Mouse (Mus musculus) forebrain, embryonic 13.5 days (tissue): Measurements from ENCODE around the gene Itga7. TPM values are rescaled to one million over a fixed set of nuclear protein-coding genes. Genes with fewer than 3 reads are reported as not detected.
A peak's percentile ranks its signal among the peaks of the same experiment; 100 is the strongest.

Experiments used
- ATAC-seq: fragments of 200-750 bp; cut with Nextera tagmentation; 2 replicates; pipeline ENCODE4 v1.8.0; 2017
- H3K27ac ChIP-seq: fragments of 300-500 bp; sonication (generic); 2 replicates; pipeline ENCODE4 v1.5.1; 2015; ENCODE audit warnings: inconsistent platforms, mild to moderate bottlenecking, moderate library complexity
- H3K27me3 ChIP-seq: fragments of 300-500 bp; sonication (generic); 2 replicates; pipeline ENCODE4 v1.6.1; 2015; ENCODE audit warnings: mild to moderate bottlenecking, inconsistent platforms
- H3K36me3 ChIP-seq: fragments of 300-500 bp; sonication (generic); 2 replicates; pipeline ENCODE4 v1.6.1; 2015; ENCODE audit warnings: mild to moderate bottlenecking, inconsistent platforms; ENCODE audit not compliant: poor library complexity, severe bottlenecking
- H3K4me1 ChIP-seq: fragments of 300-500 bp; sonication (generic); 2 replicates; pipeline ENCODE4 v1.6.1; 2015; ENCODE audit warnings: inconsistent platforms
- H3K4me2 ChIP-seq: fragments of 300-500 bp; sonication (generic); 2 replicates; pipeline ENCODE4 v1.6.1; 2015; ENCODE audit warnings: inconsistent platforms, mild to moderate bottlenecking, moderate library complexity
- H3K4me3 ChIP-seq: fragments of 300-500 bp; sonication (generic); 2 replicates; pipeline ENCODE4 v1.5.1; 2015; ENCODE audit warnings: mild to moderate bottlenecking, inconsistent platforms
- H3K9ac ChIP-seq: fragments of 300-500 bp; sonication (generic); 2 replicates; pipeline ENCODE4 v1.6.1; 2015; ENCODE audit warnings: mild to moderate bottlenecking, inconsistent platforms
- H3K9me3 ChIP-seq: fragments of 300-500 bp; sonication (generic); replicated peaks from 2 replicates; pipeline ENCODE4 v1.6.1; 2016; ENCODE audit warnings: inconsistent platforms
- WGBS: fragments of 180-500 bp; shearing (Covaris S2); methylation state at CpG from one replicate; pipeline ENCODE4 v1.1.7; 2015; 5-methylcytosine and 5-hydroxymethylcytosine counted together
- polyA plus RNA-seq: library from polyadenylated mRNA; unstranded; fragments of >200 nt; fragmentation: Nextera tagmentation; extraction: Ambion mirVana; gene quantifications from 2 replicates; pipeline ENCODE4 v1.2.1, GENCODE M21; 2015

Gene Itga7
- polyA plus RNA-seq, 1 experiment from 2014 or later = 0.83 TPM

- H3K9ac ChIP-seq = no peak overlapping the region
- no peak overlapping the region for H3K4me3 ChIP-seq
- no peaks in the 10 kb centered on the region for H3K9me3 ChIP-seq
- no peak overlapping the region for H3K4me2 ChIP-seq
- H3K27me3 ChIP-seq = peaks cover 3% of the 10 kb centered on the region; the same call in 1 of the 2 replicates
- ATAC-seq = peak; percentile 31
- WGBS = 4% methylated on average over 5 of the region's 5 CpGs
- no peak overlapping the region for H3K27ac ChIP-seq
- peaks cover 16% of the 10 kb centered on the region for H3K4me1 ChIP-seq
- H3K36me3 ChIP-seq = peaks cover 22% of the 10 kb centered on the region
Observed at GRCm38 (mm10) chr10:128913219-128913618, 20.4 kb upstream of the Itga7 start.

GRCm38 (mm10) chr10:128913696-128914095 is 19.9 kb upstream of the Itga7 start:
- peaks cover 26% of the 10 kb centered on the region for H3K36me3 ChIP-seq
- H3K9ac ChIP-seq = peak overlapping the region; percentile 2; the same call in 1 of the 2 replicates
- 81% methylated on average over 12 of the region's 12 CpGs for WGBS
- no peak overlapping the region for H3K4me2 ChIP-seq
- no peak overlapping the region for H3K4me3 ChIP-seq
- ATAC-seq = no peak
- H3K9me3 ChIP-seq = no peaks in the 10 kb centered on the region
- no peaks in the 10 kb centered on the region for H3K27me3 ChIP-seq
- peaks cover 16% of the 10 kb centered on the region for H3K4me1 ChIP-seq
- no peak overlapping the region for H3K27ac ChIP-seq

- no peak overlapping the region for H3K4me2 ChIP-seq
- no peaks in the 10 kb centered on the region for H3K9me3 ChIP-seq
Observed at GRCm38 (mm10) chr10:128915550-128915949, 18.1 kb upstream of the Itga7 start.

GRCm38 (mm10) chr10:128916665-128917064 is 17.0 kb upstream of the Itga7 start:
- WGBS = 91% methylated on average over 3 of the region's 3 CpGs
- ATAC-seq = no peak
- Histone ChIP-seq H3K4me1 (peaks cover 7% of the 10 kb centered on the region), H3K4me3 (no peak overlapping the region), H3K4me2 (no peak overlapping the region), H3K36me3 (peaks cover 37% of the 10 kb centered on the region), H3K27ac (no peak overlapping the region), H3K9me3 (no peaks in the 10 kb centered on the region), H3K27me3 (no peaks in the 10 kb centered on the region), H3K9ac (no peak overlapping the region)

More at GRCm38 (mm10) chr10:128915550-128915949, 18.1 kb upstream of the Itga7 start:
- no peak overlapping the region for H3K4me3 ChIP-seq
- no peaks in the 10 kb centered on the region for H3K27me3 ChIP-seq
- H3K9ac ChIP-seq = no peak overlapping the region
- peaks cover 37% of the 10 kb centered on the region for H3K36me3 ChIP-seq
- no peak for ATAC-seq
- peaks cover 6% of the 10 kb centered on the region for H3K4me1 ChIP-seq
- WGBS = 84% methylated on average over 2 of the region's 2 CpGs
- no peak overlapping the region for H3K27ac ChIP-seq

GRCm38 (mm10) chr10:128917400-128917799 is 16.2 kb upstream of the Itga7 start:
- H3K4me3 ChIP-seq = no peak overlapping the region
- H3K9me3 ChIP-seq = no peaks in the 10 kb centered on the region
- WGBS = 94% methylated on average over 6 of the region's 6 CpGs
- H3K27me3 ChIP-seq = no peaks in the 10 kb centered on the region
- no peak for ATAC-seq
- H3K4me1 ChIP-seq = peaks cover 14% of the 10 kb centered on the region
- H3K9ac ChIP-seq = no peak overlapping the region
- H3K4me2 ChIP-seq = no peak overlapping the region
- peaks cover 37% of the 10 kb centered on the region for H3K36me3 ChIP-seq
- H3K27ac ChIP-seq = no peak overlapping the region

- H3K4me1 ChIP-seq = peaks cover 19% of the 10 kb centered on the region
- no peak overlapping the region for H3K27ac ChIP-seq
- no peak overlapping the region for H3K4me2 ChIP-seq
- H3K27me3 ChIP-seq = no peaks in the 10 kb centered on the region
- H3K9ac ChIP-seq = no peak overlapping the region
- H3K4me3 ChIP-seq = no peak overlapping the region
- no peak for ATAC-seq
- 82% methylated on average over 7 of the region's 7 CpGs for WGBS
- peaks cover 37% of the 10 kb centered on the region for H3K36me3 ChIP-seq
- no peaks in the 10 kb centered on the region for H3K9me3 ChIP-seq
Observed at GRCm38 (mm10) chr10:128918246-128918645, 15.4 kb upstream of the Itga7 start.

GRCm38 (mm10) chr10:128919203-128919631 is 14.4 kb upstream of the Itga7 start:
- Histone ChIP-seq H3K36me3 (peaks cover 33% of the 10 kb centered on the region), H3K27me3 (no peaks in the 10 kb centered on the region), H3K4me1 (peaks cover 27% of the 10 kb centered on the region), H3K27ac (no peak overlapping the region), H3K4me3 (no peak overlapping the region), H3K4me2 (no peak overlapping the region), H3K9me3 (no peaks in the 10 kb centered on the region), H3K9ac (no peak overlapping the region)
- no peak for ATAC-seq
- 12% methylated on average over 6 of the region's 6 CpGs for WGBS

GRCm38 (mm10) chr10:128919966-128920365 is 13.7 kb upstream of the Itga7 start:
- Histone ChIP-seq H3K27ac (no peak overlapping the region), H3K27me3 (no peaks in the 10 kb centered on the region), H3K36me3 (peaks cover 33% of the 10 kb centered on the region), H3K4me3 (no peak overlapping the region), H3K9ac (no peak overlapping the region), H3K9me3 (no peaks in the 10 kb centered on the region), H3K4me2 (no peak overlapping the region), H3K4me1 (peaks cover 27% of the 10 kb centered on the region)
- 84% methylated on average over 7 of the region's 7 CpGs for WGBS
- ATAC-seq = no peak

- 77% methylated on average over 3 of the region's 3 CpGs for WGBS
- no peak overlapping the region for H3K4me3 ChIP-seq
- no peaks in the 10 kb centered on the region for H3K9me3 ChIP-seq
- H3K36me3 ChIP-seq = peaks cover 33% of the 10 kb centered on the region
- H3K4me2 ChIP-seq = no peak overlapping the region
- no peaks in the 10 kb centered on the region for H3K27me3 ChIP-seq
- no peak for ATAC-seq
- no peak overlapping the region for H3K27ac ChIP-seq
- 0 out of 2 replicates have a peak overlapping the region, but pooled peaks have one; percentile 12 for H3K9ac ChIP-seq
- H3K4me1 ChIP-seq = peaks cover 27% of the 10 kb centered on the region
Observed at GRCm38 (mm10) chr10:128920736-128921161, 12.9 kb upstream of the Itga7 start.

- no peak for ATAC-seq
- no peak overlapping the region for H3K27ac ChIP-seq
- H3K36me3 ChIP-seq = peaks cover 31% of the 10 kb centered on the region
- whole genome bisulfite sequencing = 67% methylated on average over 1 of the region's 1 CpGs
- H3K4me2 ChIP-seq = no peak overlapping the region
- H3K4me3 ChIP-seq = no peak overlapping the region
- H3K27me3 ChIP-seq = no peaks in the 10 kb centered on the region
- peaks cover 27% of the 10 kb centered on the region for H3K4me1 ChIP-seq
- 0 out of 2 replicates have a peak overlapping the region, but pooled peaks have one; percentile 12 for H3K9ac ChIP-seq
- no peaks in the 10 kb centered on the region for H3K9me3 ChIP-seq
Observed at GRCm38 (mm10) chr10:128921251-128921650, 12.4 kb upstream of the Itga7 start.

GRCm38 (mm10) chr10:128921883-128922821 is 11.5 kb upstream of the Itga7 start:
- 73% methylated on average over 16 of the region's 16 CpGs for WGBS
- no peaks in the 10 kb centered on the region for H3K9me3 ChIP-seq
- peaks cover 5% of the 10 kb centered on the region; the same call in 1 of the 2 replicates for H3K27me3 ChIP-seq
- H3K4me1 ChIP-seq = peaks cover 27% of the 10 kb centered on the region
- ATAC-seq = no peak; the same call in 1 of the 2 replicates
- peaks cover 25% of the 10 kb centered on the region for H3K36me3 ChIP-seq
- H3K27ac ChIP-seq = no peak overlapping the region; the same call in 1 of the 2 replicates
- H3K9ac ChIP-seq = peak overlapping the region; percentile 84
- H3K4me2 ChIP-seq = peak overlapping the region; percentile 71
- H3K4me3 ChIP-seq = peak overlapping the region; percentile 81

- 10% methylated on average over 1 of the region's 1 CpGs for WGBS
- peak within 1 kb of the TSS; percentile 93 for H3K27ac ChIP-seq
- peaks cover 20% of the 10 kb centered on the region for H3K36me3 ChIP-seq
- peaks cover 27% of the 10 kb centered on the region for H3K4me1 ChIP-seq
- peak within 1 kb of the TSS; percentile 71 for H3K4me2 ChIP-seq
- peak within 1 kb of the TSS; percentile 81 for H3K4me3 ChIP-seq
- H3K9ac ChIP-seq = peak within 1 kb of the TSS; percentile 84
- no peak for ATAC-seq
- H3K27me3 ChIP-seq = peaks cover 5% of the 10 kb centered on the region; the same call in 1 of the 2 replicates
- no peaks in the 10 kb centered on the region for H3K9me3 ChIP-seq
Observed at GRCm38 (mm10) chr10:128922822-128923012, 10.9 kb upstream of the Itga7 start, which contains the start of gene Rdh5. Gene Rdh5, minus strand, starts transcription at chr10:128922888.
